Mouse (Mus musculus): ENCODE measurements around the gene Slc38a11.

DNA sequence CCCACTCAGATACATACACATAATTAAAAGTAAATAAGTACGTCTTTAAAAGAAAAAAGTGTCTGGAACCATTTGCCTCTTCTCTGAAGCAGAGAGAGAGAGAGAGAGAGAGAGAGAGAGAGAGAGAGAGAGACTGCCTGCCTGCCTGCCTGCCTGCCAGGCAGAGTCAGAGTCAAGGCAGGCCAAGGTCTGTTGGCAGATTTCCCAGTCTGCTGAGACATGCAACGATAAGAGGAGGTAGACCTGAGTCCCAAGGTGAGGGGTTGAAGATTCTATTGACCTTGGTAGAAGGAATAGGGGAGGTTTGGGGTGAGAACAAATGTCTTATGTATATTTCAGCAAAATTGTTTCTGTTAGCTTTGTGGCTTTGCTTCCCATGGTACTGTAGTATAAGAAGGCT lies 42.9 kb downstream of the Slc38a11 start:
- TF ChIP-seq CTCF (conservative IDR thresholded peaks at IDR 0.05 in 1 of 2, IDR thresholded peaks at IDR 0.05 in 1 of 2; ENCODE audit: low read depth in 2 of 2, low read length in 2 of 2): no peak
- TF ChIP-seq GABPA (IDR thresholded peaks at IDR 0.05; ENCODE audit: insufficient replicate concordance, low read depth, low read length): no peak
- no peak for TF ChIP-seq PAX5 (IDR thresholded peaks at IDR 0.05; ENCODE audit: low read length)
- no peak for TF ChIP-seq NRF1 (IDR thresholded peaks at IDR 0.05; ENCODE audit: low read depth, low read length)
- no peak for TF ChIP-seq ELF1 (IDR thresholded peaks at IDR 0.05; ENCODE audit: low read depth, low read length)
- no peak for TF ChIP-seq BHLHE40 (IDR thresholded peaks at IDR 0.05; ENCODE audit: low read depth, low read length)
- TF ChIP-seq POLR2A (IDR thresholded peaks at IDR 0.05; ENCODE audit: low read depth, low read length): no peak
- TF ChIP-seq USF1 (IDR thresholded peaks at IDR 0.05; ENCODE audit: low read depth, low read length): no peak
- TF ChIP-seq MAX (IDR thresholded peaks at IDR 0.05; ENCODE audit: low read length): no peak

Data from CH12.LX (cell line).